Mouse (Mus musculus): Measurements from ENCODE around the gene Olfr742.

The Olfr742 gene

DNA sequence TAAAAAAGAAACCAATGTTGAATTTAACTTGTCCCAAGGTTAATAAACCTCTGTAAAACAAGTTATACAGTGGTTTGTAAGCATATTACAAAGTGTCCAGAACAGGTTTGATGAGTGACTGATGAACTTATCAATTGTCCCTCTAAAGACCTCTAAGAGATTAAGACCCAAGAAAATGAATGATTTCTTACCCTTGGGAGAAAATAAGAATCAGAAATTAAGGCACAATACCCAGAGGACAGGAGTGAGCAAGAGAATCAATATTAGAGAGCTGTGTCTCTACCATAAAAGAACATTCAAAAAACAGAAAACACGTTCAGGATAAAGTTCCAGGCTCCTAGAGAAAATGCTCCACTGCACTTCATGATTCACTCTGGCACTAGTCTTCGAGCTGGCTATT is at the start of gene Olfr742:
Gene Olfr742, plus strand, starts transcription at position 301 of the 400 bp plus-strand sequence.
- DNase-seq (ENCODE audit: low spot score), result no peak

DNA sequence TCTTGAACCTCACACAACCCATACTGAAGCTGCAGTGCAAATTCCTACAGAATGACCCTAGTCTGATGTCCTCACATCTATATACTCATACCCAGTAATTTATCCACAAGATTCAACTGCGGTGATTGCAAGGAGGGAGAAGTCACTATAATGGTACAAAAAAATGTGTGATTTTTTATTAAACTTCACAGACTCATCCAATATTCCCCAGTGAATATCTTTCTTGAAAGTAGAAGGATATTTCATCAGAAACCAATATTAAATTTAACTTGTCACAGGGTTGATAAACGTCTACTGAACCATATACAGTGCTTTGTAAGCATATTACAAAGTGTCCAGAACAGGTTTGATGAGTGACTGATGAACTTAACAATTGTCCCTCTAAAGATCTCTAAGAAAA is 31.0 kb upstream of the Olfr742 start, which contains the start of gene Olfr741:
Gene Olfr741, plus strand, starts transcription at position 301 of the 400 bp plus-strand sequence.
- no peak for DNase-seq (ENCODE audit: low spot score)

DNA sequence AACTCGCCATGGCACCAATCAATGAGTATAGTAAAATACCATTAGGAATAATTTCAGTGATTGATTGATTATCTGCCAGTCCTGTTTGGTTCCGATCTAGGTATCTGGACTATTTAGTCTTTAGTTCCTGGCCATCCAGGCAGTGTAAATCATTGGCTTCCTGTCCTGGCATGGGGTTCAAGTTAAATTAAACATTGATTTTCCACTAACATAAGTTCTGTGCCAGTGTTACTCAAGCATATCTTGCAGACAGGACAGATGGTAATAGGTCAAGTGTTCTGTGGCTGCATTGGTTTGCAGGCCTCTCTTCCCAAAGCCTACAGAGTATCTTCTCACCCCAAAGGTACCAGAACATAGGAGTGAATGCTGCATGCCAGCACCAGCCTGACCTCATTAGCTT is 25.0 kb upstream of the Olfr742 start:
- no peak for DNase-seq (ENCODE audit: low spot score)

DNA sequence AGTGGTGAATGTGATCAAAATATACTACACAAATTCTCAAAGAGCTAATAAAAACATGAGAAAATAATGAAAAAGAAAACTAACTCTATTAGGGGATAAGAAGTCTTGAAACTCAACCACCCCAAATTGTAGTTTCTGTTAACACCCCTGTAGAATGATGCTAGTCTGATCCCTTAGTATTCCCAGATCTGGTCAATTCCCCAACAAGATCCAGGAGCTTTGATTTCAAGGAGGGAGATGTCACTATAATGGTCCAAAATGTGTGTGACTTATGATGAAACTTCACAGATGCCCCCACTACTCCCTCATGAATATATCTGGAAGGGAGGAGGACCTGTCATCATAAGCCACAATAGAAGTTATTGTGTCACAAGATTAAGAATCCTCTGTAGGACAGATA is 18.1 kb downstream of the Olfr742 start, which contains the start of gene Olfr743:
Gene Olfr743, plus strand, starts transcription at position 301 of the 400 bp plus-strand sequence.
- no peak for DNase-seq (ENCODE audit: low spot score)

DNA sequence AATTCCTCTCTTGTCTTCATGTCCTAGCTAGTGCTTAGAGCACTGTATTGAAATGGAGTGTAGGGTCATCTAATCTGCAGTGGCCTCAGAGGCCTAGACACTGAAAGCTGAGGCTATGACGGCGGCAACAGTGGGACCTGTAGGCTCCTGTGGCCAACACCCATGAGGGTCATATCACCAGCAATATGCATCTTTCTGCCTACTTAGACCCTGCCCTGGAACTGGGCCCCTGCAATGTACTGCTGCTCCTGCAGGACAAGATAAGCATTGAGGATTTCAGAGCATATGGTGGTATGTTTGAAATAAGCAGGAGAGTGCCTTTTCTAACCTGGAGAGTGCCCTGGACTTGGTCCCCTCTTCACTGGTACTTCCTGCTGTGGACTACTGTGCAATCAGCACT is 49.3 kb downstream of the Olfr742 start:
- no peak for DNase-seq (ENCODE audit: low spot score)

Data from urinary bladder, postnatal 10 days (tissue).